Mouse (Mus musculus) embryonic facial prominence, embryonic 12.5 days (tissue): ENCODE results near the gene Ttc28. TPM values are rescaled to one million over a fixed set of nuclear protein-coding genes. Genes with fewer than 3 reads are reported as not detected.
"Not testable (repeated sequence)": the region's sequence is repeated elsewhere in the genome, so short reads cannot be mapped to it uniquely, and the experiment has no call there.

Experiments used
- ATAC-seq: fragments of 200-750 bp; cut with Nextera tagmentation; 2 replicates; pipeline ENCODE4 v1.8.0; 2017; ENCODE audit not compliant: insufficient number of reproducible peaks, insufficient read depth, low FRiP score, low TSS enrichment
- H3K27ac ChIP-seq: fragments of 300-500 bp; sonication (generic); 2 replicates; pipeline ENCODE4 v1.5.1; 2016; ENCODE audit warnings: mild to moderate bottlenecking
- H3K27me3 ChIP-seq: fragments of 300-500 bp; sonication (generic); 2 replicates; pipeline ENCODE4 v1.6.1; 2016; ENCODE audit warnings: mild to moderate bottlenecking, moderate library complexity
- H3K36me3 ChIP-seq: fragments of 300-500 bp; sonication (generic); 2 replicates; pipeline ENCODE4 v1.6.1; 2016; ENCODE audit warnings: mild to moderate bottlenecking
- H3K4me1 ChIP-seq: fragments of 300-500 bp; sonication (generic); 2 replicates; pipeline ENCODE4 v1.6.1; 2016
- H3K4me2 ChIP-seq: fragments of 300-500 bp; sonication (generic); replicated peaks from 2 replicates; pipeline ENCODE4 v1.6.1; 2016; ENCODE audit warnings: mild to moderate bottlenecking, moderate library complexity
- H3K4me3 ChIP-seq: fragments of 300-500 bp; sonication (generic); 2 replicates; pipeline ENCODE4 v1.5.1; 2016; ENCODE audit warnings: mild to moderate bottlenecking
- H3K9ac ChIP-seq: fragments of 300-500 bp; sonication (generic); 2 replicates; pipeline ENCODE4 v1.6.1; 2016; ENCODE audit warnings: mild to moderate bottlenecking, moderate library complexity
- H3K9me3 ChIP-seq: fragments of 300-500 bp; sonication (generic); 2 replicates; pipeline ENCODE4 v1.6.1; 2016; ENCODE audit warnings: mild to moderate bottlenecking, moderate library complexity
- WGBS: fragments of 180-500 bp; shearing (Covaris S2); methylation state at CpG from one replicate; pipeline ENCODE4 v1.1.7; 2016; 5-methylcytosine and 5-hydroxymethylcytosine counted together
- polyA plus RNA-seq: library from polyadenylated mRNA; unstranded; fragments of >200 nt; fragmentation: Nextera tagmentation; extraction: Ambion mirVana; gene quantifications from 2 replicates; pipeline ENCODE4 v1.2.1, GENCODE M21; 2016

The Ttc28 gene
- 21.2 and 23.4 TPM in 2 replicates for polyA plus RNA-seq

- ATAC-seq, result peak; percentile 87
- H3K27ac ChIP-seq, result peak within 1 kb of the TSS; percentile 85
Measured at GRCm38 (mm10) chr5:110879584-110880374, at the start of gene Ttc28. Gene Ttc28 (plus strand): TSS chr5:110879803.

DNA sequence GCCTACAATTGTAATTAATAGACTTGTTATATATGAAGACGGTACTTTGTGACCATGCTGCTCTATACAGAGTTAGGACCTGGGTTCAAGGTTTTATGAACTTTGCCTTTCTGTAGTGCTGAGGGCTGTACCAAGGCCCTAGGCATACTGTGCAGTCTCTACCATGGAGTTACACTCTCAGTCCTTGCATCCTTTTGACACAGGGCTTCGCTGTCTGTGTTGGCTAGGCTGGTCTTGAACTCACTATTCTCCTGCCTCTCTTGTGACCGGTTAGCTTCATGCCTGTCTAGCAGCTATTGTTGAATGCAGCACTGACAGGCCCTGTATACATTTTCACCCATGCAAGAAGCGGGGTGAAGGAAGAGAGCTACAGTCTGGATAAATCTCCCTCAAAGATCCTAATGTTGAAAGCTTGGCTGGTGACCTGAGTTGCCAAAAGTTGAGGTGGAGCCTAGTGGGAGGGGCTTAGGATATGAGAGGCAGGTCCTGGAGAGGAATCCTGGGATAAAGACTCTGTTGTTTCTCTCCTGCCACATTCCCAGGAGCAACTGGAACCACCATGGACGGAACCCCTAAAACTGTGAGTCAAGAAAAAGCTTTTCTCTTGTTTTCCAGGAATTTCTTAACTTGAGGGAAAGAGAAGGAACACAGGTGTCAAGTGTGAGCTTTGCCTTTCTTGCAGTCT lies 48.4 kb upstream of the Ttc28 start:
- Histone ChIP-seq H3K27me3 (no peaks in the 10 kb centered on the region), H3K4me3 (no peak overlapping the region), H3K4me2 (no peak overlapping the region), H3K4me1 (no peaks in the 10 kb centered on the region), H3K9me3 (no peaks in the 10 kb centered on the region), H3K27ac (no peak overlapping the region), H3K36me3 (0 out of 2 replicates have a peak, but pooled peaks cover 4% of the 10 kb centered on the region), H3K9ac (no peak overlapping the region)
- no peak for ATAC-seq
- WGBS, result 91% methylated on average over 5 of the region's 5 CpGs

More at GRCm38 (mm10) chr5:110879584-110880374, at the start of gene Ttc28:
- Histone ChIP-seq H3K9me3 (no peaks in the 10 kb centered on the region), H3K4me3 (peak within 1 kb of the TSS; percentile 76), H3K4me1 (peaks cover 17% of the 10 kb centered on the region), H3K36me3 (peaks cover 13% of the 10 kb centered on the region), H3K27me3 (no peaks in the 10 kb centered on the region), H3K4me2 (peak within 1 kb of the TSS; percentile 57), H3K9ac (peak within 1 kb of the TSS; percentile 86)
- WGBS, result under 1% methylated on average over 100 of the region's 101 CpGs

GRCm38 (mm10) chr5:110835959-110836358 lies 43.6 kb upstream of the Ttc28 start:
- no peak overlapping the region for H3K4me2 ChIP-seq
- ATAC-seq, result no peak
- peaks cover 8% of the 10 kb centered on the region; the same call in 1 of the 2 replicates for H3K4me1 ChIP-seq
- H3K9ac ChIP-seq, result no peak overlapping the region
- H3K27ac ChIP-seq, result no peak overlapping the region
- WGBS, result 40% methylated on average over 3 of the region's 3 CpGs
- no peaks in the 10 kb centered on the region for H3K9me3 ChIP-seq
- H3K36me3 ChIP-seq, result 0 out of 2 replicates have a peak, but pooled peaks cover 4% of the 10 kb centered on the region
- no peak overlapping the region for H3K4me3 ChIP-seq
- no peaks in the 10 kb centered on the region for H3K27me3 ChIP-seq

- H3K4me3 ChIP-seq, H3K9ac ChIP-seq, H3K27ac ChIP-seq, H3K4me2 ChIP-seq, H3K4me1 ChIP-seq, ATAC-seq, H3K36me3 ChIP-seq, H3K27me3 ChIP-seq, H3K9me3 ChIP-seq: not testable (repeated sequence)
- 82% methylated on average over 5 of the region's 5 CpGs for WGBS
Measured at GRCm38 (mm10) chr5:110838016-110838415, 41.6 kb upstream of the Ttc28 start.

GRCm38 (mm10) chr5:110839038-110839677 lies 40.4 kb upstream of the Ttc28 start:
- H3K4me3 ChIP-seq, result peak overlapping the region; percentile 75
- peaks cover 8% of the 10 kb centered on the region; the same call in 1 of the 2 replicates for H3K4me1 ChIP-seq
- peaks cover 7% of the 10 kb centered on the region; the same call in 1 of the 2 replicates for H3K36me3 ChIP-seq
- H3K4me2 ChIP-seq, result peak overlapping the region; percentile 68
- 7% methylated on average over 28 of the region's 28 CpGs for WGBS
- peak overlapping the region; percentile 72 for H3K9ac ChIP-seq
- peak overlapping the region; percentile 83 for H3K27ac ChIP-seq
- H3K27me3 ChIP-seq, result no peaks in the 10 kb centered on the region
- no peak; the same call in none of the 2 replicates for ATAC-seq
- no peaks in the 10 kb centered on the region for H3K9me3 ChIP-seq

GRCm38 (mm10) chr5:110839678-110840365 lies 39.8 kb upstream of the Ttc28 start, which contains the start of the genes Hscb and Chek2:
Gene Hscb (minus strand): TSS chr5:110839777.
Gene Chek2 (plus strand): TSS chr5:110839979.
- peaks cover 12% of the 10 kb centered on the region; the same call in 1 of the 2 replicates for H3K36me3 ChIP-seq
- under 1% methylated on average over 41 of the region's 41 CpGs for WGBS
- peak within 1 kb of the TSS; percentile 75 for H3K4me3 ChIP-seq

DNA sequence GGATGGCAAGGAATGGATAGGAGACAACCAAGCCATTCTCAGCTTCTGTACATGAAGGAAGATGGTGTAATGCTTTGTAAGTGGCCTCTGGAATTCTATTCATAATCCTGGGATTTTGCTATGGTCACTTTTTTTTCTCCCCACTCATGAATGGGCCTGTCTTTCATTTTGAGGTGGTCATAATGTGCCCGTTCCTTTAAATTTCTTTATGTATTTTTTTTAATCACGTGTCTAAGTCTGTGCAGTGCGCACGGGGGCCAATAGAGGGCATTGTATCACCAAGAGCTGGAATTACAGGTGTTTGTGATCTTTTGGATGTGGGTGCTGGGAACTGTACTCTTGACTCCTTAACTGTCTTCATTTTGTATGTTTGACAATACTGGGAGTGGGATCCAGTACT lies 39.1 kb upstream of the Ttc28 start:
- Histone ChIP-seq H3K27me3 (no peaks in the 10 kb centered on the region), H3K4me3 (peak overlapping the region; percentile 75)
- WGBS, result 9% methylated on average over 4 of the region's 4 CpGs

More at GRCm38 (mm10) chr5:110839678-110840365, 39.8 kb upstream of the Ttc28 start, which contains the start of the genes Hscb and Chek2:
- Histone ChIP-seq H3K9ac (peak within 1 kb of the TSS; percentile 72), H3K9me3 (no peaks in the 10 kb centered on the region), H3K27ac (peak within 1 kb of the TSS; percentile 86), H3K4me1 (peaks cover 8% of the 10 kb centered on the region; the same call in 1 of the 2 replicates), H3K27me3 (no peaks in the 10 kb centered on the region), H3K4me2 (peak within 1 kb of the TSS; percentile 68)
- peak; percentile 99 for ATAC-seq

GRCm38 (mm10) chr5:110841046-110841862 lies 38.3 kb upstream of the Ttc28 start:
- Histone ChIP-seq H3K27ac (no peak overlapping the region), H3K4me1 (peaks cover 8% of the 10 kb centered on the region; the same call in 1 of the 2 replicates), H3K9me3 (no peaks in the 10 kb centered on the region), H3K4me3 (peak overlapping the region; percentile 75; the same call in 1 of the 2 replicates), H3K9ac (no peak overlapping the region), H3K36me3 (peaks cover 26% of the 10 kb centered on the region; the same call in 1 of the 2 replicates), H3K4me2 (0 out of 2 replicates have a peak overlapping the region, but pooled peaks have one; percentile 66), H3K27me3 (no peaks in the 10 kb centered on the region)
- ATAC-seq, result no peak
- WGBS, result 90% methylated on average over 14 of the region's 14 CpGs

More for the DNA sequence above, 39.1 kb upstream of the Ttc28 start:
- peak overlapping the region; percentile 47 for H3K9ac ChIP-seq
- H3K9me3 ChIP-seq, result no peaks in the 10 kb centered on the region
- peak overlapping the region; percentile 66 for H3K4me2 ChIP-seq
- no peak for ATAC-seq
- peaks cover 8% of the 10 kb centered on the region; the same call in 1 of the 2 replicates for H3K4me1 ChIP-seq
- peak overlapping the region; percentile 86 for H3K27ac ChIP-seq
- peaks cover 18% of the 10 kb centered on the region; the same call in 1 of the 2 replicates for H3K36me3 ChIP-seq

DNA sequence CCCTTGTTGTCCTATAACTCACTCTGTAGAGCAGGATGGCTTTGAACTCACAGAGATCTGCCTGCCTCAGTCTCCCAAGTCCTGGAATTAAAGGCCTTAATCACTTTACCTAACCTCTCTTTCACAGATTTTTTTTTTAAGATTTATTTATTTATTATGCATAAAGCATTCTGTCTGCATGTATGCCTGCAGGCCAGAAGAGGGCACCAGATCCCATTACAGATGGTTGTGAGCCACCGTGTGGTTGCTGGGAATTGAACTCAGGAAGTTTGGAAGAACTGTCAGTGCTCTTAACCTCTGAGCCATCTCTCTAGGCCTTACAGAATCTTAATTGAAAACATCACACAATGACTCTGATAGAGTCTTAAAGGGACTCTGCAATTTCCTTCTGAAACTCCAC lies 26.6 kb upstream of the Ttc28 start:
- Histone ChIP-seq H3K27ac (no peak overlapping the region), H3K9ac (no peak overlapping the region), H3K27me3 (no peaks in the 10 kb centered on the region), H3K4me2 (no peak overlapping the region), H3K4me1 (peaks cover 5% of the 10 kb centered on the region; the same call in 1 of the 2 replicates), H3K9me3 (no peaks in the 10 kb centered on the region), H3K4me3 (no peak overlapping the region), H3K36me3 (peaks cover 31% of the 10 kb centered on the region)
- WGBS, result 74% methylated on average over 1 of the region's 1 CpGs
- no peak for ATAC-seq

- Histone ChIP-seq H3K36me3 (peaks cover 26% of the 10 kb centered on the region), H3K9me3 (no peaks in the 10 kb centered on the region), H3K9ac (no peak overlapping the region), H3K4me2 (no peak overlapping the region), H3K4me3 (no peak overlapping the region), H3K27me3 (no peaks in the 10 kb centered on the region), H3K27ac (no peak overlapping the region), H3K4me1 (peaks cover 5% of the 10 kb centered on the region; the same call in 1 of the 2 replicates)
- WGBS, result 40% methylated on average over 5 of the region's 5 CpGs
- ATAC-seq, result no peak
Measured at GRCm38 (mm10) chr5:110857091-110857490, 22.5 kb upstream of the Ttc28 start.
